Mouse (Mus musculus) CH12.LX (cell line): ENCODE measurements at regions not wholly inside any gene's neighbourhood (a gene's known extent, or its start where the extent isn't known, plus 50 kb on each side); places are given as distances from the start of the nearest gene placed in this dataset.

Experiments
- CHD2 ChIP-seq: IDR thresholded peaks from 2 replicates; pipeline ENCODE4 v1.6.1; 2011; ENCODE audit warnings: low read length, improper control_type of control experiment
- ELF1 ChIP-seq: IDR thresholded peaks from 2 replicates; pipeline ENCODE4 v1.6.1; 2014; ENCODE audit warnings: low read depth, mild to moderate bottlenecking, inconsistent platforms, low read length, improper control_type of control experiment
- MXI1 ChIP-seq: IDR thresholded peaks from 2 replicates; pipeline ENCODE4 v1.6.1; 2011; ENCODE audit warnings: mild to moderate bottlenecking, low read depth, low read length, improper control_type of control experiment
- SIN3A ChIP-seq: IDR thresholded peaks from 2 replicates; pipeline ENCODE4 v1.6.1; 2012; ENCODE audit warnings: low read length, improper control_type of control experiment, inconsistent platforms
- ZMIZ1 ChIP-seq: IDR thresholded peaks from 2 replicates; pipeline ENCODE4 v1.6.1; 2012; ENCODE audit warnings: low read depth, mild to moderate bottlenecking, inconsistent platforms, low read length, improper control_type of control experiment

DNA sequence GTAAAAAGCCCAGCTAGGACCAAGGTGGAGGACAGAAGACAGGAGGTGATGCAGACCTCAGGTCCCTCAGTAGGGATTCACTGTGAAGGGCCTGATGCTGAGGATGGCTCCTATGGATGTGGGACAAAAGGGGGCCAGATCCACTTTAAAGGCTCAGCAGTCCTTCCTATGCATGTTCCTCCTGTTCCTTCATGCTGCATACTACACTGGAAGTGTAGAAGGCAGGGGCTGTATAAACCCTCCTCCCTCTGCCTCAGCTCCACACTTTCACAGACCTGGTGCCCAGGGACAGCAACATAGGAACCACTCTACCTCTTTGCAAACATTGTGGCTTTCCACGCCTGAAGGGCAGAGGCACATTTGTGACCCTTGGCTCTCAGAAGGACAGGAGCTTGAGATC, 505.4 kb upstream of the Vstm2b start:
- TF ChIP-seq CHD2 = no peak
- no peak for TF ChIP-seq ZMIZ1
- no peak for TF ChIP-seq MXI1
- TF ChIP-seq SIN3A = no peak
- no peak for TF ChIP-seq ELF1
